Comparison of ENCODE assay signal across 9 mouse cellular contexts in the genomic region with DNA sequence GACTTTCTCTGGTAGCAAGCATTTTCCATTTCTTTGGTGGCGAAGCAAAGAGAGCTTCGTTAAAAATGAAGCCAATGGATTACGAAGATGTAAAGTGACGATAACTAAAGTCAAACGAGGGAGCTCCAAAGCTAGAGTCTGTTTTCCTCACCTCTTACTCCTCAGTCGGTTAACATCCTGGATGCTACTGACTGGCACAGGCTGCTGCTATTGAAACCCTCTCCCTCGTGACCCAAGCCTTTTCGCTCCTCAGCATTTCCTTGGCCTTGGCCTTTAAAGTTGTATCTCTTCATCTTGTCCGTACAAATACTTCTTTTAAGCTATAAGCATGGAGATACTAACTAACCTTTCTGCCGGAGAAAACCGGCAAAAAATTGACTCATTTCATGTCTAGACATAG. TPM values are rescaled to one million over a fixed set of nuclear protein-coding genes. Genes with fewer than 3 reads are reported as not detected.
DNase-seq lines count a peak whose midpoint lies in the region; ATAC-seq and TF ChIP-seq lines count a peak whose summit lies in the region.
"Had no signal": no experiment of that assay in that cellular context is flagged by ENCODE, and none has a peak within 500 bp of the region (broad histone marks: within the 10 kb centered on the region; RNA-seq: fewer than 3 reads in every experiment).

No protein-coding gene starts in this region.

- 53% methylated on average over 11 of the region's 11 CpGs for WGBS in lung, embryonic 14.5 days
- WGBS in intestine, embryonic 16.5 days = 67% methylated on average over 11 of the region's 11 CpGs
- WGBS in olfactory bulb, adult 2 months = 60% methylated on average over 11 of the region's 11 CpGs

- H3K4me3 ChIP-seq in lung, embryonic 14.5 days (ENCODE audit: low read depth, low read length) = peak overlapping the region; percentile 91; the same call in 1 of the 2 replicates
- peak overlapping the region; percentile 94; the same call in 1 of the 2 replicates for H3K4me3 ChIP-seq in intestine, embryonic 16.5 days (ENCODE audit: low read length)
- H3K4me3 ChIP-seq in olfactory bulb, adult 2 months (ENCODE audit: insufficient read depth, low read depth, low read length) = no peak overlapping the region

- no peaks in the 10 kb centered on the region for H3K9me3 ChIP-seq in lung, embryonic 14.5 days (ENCODE audit: low read depth, low read length)
- no peaks in the 10 kb centered on the region for H3K9me3 ChIP-seq in intestine, embryonic 16.5 days (ENCODE audit: control insufficient read depth, low read length)
- H3K9me3 ChIP-seq: midbrain, embryonic 13.5 days had no signal

- H3K27ac ChIP-seq in lung, embryonic 14.5 days (ENCODE audit: low read depth) = no peak overlapping the region
- H3K27ac ChIP-seq in intestine, embryonic 16.5 days (ENCODE audit: low read length) = no peak overlapping the region
- 0 out of 2 replicates have a peak overlapping the region, but pooled peaks have one; percentile 2 for H3K27ac ChIP-seq in olfactory bulb, adult 2 months (ENCODE audit: insufficient read depth, low read depth, low read length)
- H3K27ac ChIP-seq: midbrain, embryonic 13.5 days had no signal

- H3K9ac ChIP-seq in lung, embryonic 14.5 days = no peak overlapping the region
- no peak overlapping the region for H3K9ac ChIP-seq in intestine, embryonic 16.5 days (ENCODE audit: low read depth, low read length)

- H3K27me3 ChIP-seq in lung, embryonic 14.5 days (ENCODE audit: insufficient read depth, low read length) = no peaks in the 10 kb centered on the region
- H3K27me3 ChIP-seq in intestine, embryonic 16.5 days (replicated peaks; ENCODE audit: control insufficient read depth, insufficient read depth, low read length) = no peaks in the 10 kb centered on the region

- no peak for ATAC-seq in lung, embryonic 14.5 days (ENCODE audit: insufficient read depth)
- no peak for ATAC-seq in intestine, embryonic 16.5 days

- no peak for TF ChIP-seq POLR2A in olfactory bulb, adult 2 months (IDR thresholded peaks at IDR 0.05; ENCODE audit: insufficient read depth, low read depth, low read length)

- peaks cover 20% of the 10 kb centered on the region for H3K4me1 ChIP-seq in lung, embryonic 14.5 days (ENCODE audit: insufficient read depth)
- H3K4me1 ChIP-seq in intestine, embryonic 16.5 days (ENCODE audit: control insufficient read depth, insufficient read depth, low read length) = peaks cover 17% of the 10 kb centered on the region
- H3K4me1 ChIP-seq in olfactory bulb, adult 2 months (ENCODE audit: control insufficient read depth, insufficient read depth, low read length) = peaks cover 7% of the 10 kb centered on the region

- DNase-seq in heart, adult 11 months = peak; percentile 55
- DNase-seq in heart, adult 18-20 months = no peak
- DNase-seq in lung, embryonic 14.5 days = no peak
- DNase-seq in lung, postnatal 14 days = no peak
- DNase-seq in layer of hippocampus, postnatal 25 days (ENCODE audit: extremely low spot score in 1 of 2, low spot score in 1 of 2) = no peak
- DNase-seq in adipocyte (ENCODE audit: low spot score) = no peak

- H3K4me2 ChIP-seq in lung, embryonic 14.5 days = peak overlapping the region; percentile 90
- H3K4me2 ChIP-seq in intestine, embryonic 16.5 days (ENCODE audit: low read depth, low read length) = peak overlapping the region; percentile 94

- no peaks in the 10 kb centered on the region for H3K36me3 ChIP-seq in lung, embryonic 14.5 days (ENCODE audit: insufficient read depth)
- H3K36me3 ChIP-seq in intestine, embryonic 16.5 days (ENCODE audit: control insufficient read depth, insufficient read depth, low read length) = no peaks in the 10 kb centered on the region
- H3K36me3 ChIP-seq: midbrain, embryonic 13.5 days had no signal

- no peak for TF ChIP-seq CTCF in lung, embryonic 14.5 days (IDR thresholded peaks at IDR 0.05; ENCODE audit: low read depth)
- TF ChIP-seq CTCF in olfactory bulb, adult 2 months (IDR thresholded peaks at IDR 0.05; ENCODE audit: insufficient read depth, low read depth, low read length) = no peak

RNA-seq across cellular contexts. Expression of a gene that starts 1.3 kb away (rescaled TPM):
- 1 to 10 TPM; 9.1 to 9.5 TPM for total RNA-seq in heart, adult 18-20 months (2021)
- 22.7 and 26.9 TPM in 2 replicates for polyA plus RNA-seq in lung, embryonic 14.5 days (2014; fragmentation: Nextera tagmentation; extraction: Ambion mirVana)
- polyA plus RNA-seq in intestine, embryonic 16.5 days (2015; fragmentation: Nextera tagmentation; extraction: Ambion mirVana) = 18.1 TPM in 2 replicates
- not detected in 2 replicates for polyA plus RNA-seq in olfactory bulb, adult 2 months (2012; ENCODE audit: insufficient read depth, insufficient read length, low replicate concordance, missing spikeins)
- total RNA-seq in layer of hippocampus, postnatal 25 days (2021) = 10 to 100 TPM; 71.5 to 79.6 TPM
